Mouse (Mus musculus): ENCODE results near the gene Scnn1a.

Gene Scnn1a

GRCm38 (mm10) chr6:125308921-125309320, 11.5 kb upstream of the Scnn1a start:
- peak; percentile 49 for DNase-seq (ENCODE audit: extremely low spot score)

DNA sequence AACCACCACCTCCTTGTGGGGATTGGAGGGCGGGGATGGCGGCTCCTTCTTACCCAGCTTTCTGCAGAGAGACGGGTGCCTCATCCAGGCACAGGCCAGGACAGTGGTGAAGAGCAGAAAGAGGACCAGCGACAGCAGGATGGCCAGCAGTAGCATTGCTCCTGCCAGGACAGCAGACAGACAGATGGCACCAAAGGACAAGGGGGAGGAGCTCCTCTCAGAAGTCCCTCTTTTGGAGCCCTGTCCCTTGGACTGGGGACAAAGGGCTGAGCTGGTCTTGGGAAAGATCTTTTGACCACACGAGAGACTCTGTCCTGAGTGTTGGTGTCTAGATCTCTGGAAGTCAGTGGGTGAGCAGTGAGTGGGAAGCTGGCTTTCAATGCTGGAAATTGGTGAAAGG, 11.1 kb upstream of the Scnn1a start:
- no peak for DNase-seq (ENCODE audit: extremely low spot score)

DNA sequence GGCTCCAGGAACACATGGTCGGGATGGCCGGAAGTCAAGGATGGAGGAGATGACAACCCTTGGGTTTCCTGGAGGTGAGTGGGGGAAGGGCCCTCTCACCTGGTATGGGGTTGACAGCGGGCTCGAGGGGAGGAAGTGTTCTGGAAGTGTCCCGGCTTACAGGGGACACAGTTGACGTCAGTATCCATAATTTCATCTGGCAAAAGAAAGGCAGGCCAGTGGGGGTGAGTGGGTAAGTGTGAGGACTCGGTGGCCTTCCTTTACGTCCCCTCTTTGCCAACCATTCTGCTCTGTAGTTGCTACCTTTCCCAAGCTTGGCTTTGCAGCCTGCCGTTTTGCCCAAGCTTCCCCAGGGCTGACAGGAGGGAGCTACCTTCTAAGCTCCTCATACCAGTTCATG, 8.3 kb upstream of the Scnn1a start:
- DNase-seq (ENCODE audit: extremely low spot score) = no peak

DNA sequence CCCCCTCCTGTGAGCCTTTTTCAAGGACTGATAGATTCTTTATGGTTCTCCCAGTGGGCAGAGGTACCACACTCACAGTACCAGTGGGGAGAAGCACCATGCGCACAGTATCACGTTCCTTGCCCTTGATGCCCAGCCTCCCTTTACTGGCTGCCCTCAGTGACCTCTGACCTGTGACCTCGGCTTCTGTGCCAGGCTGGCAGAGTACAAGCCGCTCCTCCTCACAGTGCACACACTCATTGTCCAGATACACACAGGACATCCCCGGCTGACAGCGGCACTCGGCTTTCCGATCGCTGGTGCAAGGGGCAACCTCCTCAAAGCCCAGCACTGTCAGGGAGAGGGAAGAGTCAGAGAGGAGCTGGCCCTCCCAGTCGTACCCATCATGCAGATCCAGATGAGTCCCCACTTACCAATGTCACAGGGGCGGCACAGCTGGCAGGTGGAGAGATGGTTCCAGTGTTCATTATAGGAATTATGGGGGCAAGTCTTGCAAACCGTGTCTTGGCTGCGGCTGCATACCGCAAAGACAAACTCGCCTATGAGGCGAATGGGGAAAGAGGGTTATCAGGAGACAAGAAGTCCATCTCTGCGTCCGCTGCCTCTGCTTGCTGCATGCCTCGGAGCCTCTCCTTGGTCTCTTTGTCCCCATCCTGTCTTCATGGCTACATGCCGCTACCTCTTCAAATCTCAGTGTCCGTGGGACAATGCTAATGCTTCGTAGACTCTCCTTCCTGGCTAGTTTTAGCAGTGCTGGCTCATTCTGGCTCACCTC, 7.7 kb upstream of the Scnn1a start:
- DNase-seq (ENCODE audit: extremely low spot score) = peak; percentile 29

DNA sequence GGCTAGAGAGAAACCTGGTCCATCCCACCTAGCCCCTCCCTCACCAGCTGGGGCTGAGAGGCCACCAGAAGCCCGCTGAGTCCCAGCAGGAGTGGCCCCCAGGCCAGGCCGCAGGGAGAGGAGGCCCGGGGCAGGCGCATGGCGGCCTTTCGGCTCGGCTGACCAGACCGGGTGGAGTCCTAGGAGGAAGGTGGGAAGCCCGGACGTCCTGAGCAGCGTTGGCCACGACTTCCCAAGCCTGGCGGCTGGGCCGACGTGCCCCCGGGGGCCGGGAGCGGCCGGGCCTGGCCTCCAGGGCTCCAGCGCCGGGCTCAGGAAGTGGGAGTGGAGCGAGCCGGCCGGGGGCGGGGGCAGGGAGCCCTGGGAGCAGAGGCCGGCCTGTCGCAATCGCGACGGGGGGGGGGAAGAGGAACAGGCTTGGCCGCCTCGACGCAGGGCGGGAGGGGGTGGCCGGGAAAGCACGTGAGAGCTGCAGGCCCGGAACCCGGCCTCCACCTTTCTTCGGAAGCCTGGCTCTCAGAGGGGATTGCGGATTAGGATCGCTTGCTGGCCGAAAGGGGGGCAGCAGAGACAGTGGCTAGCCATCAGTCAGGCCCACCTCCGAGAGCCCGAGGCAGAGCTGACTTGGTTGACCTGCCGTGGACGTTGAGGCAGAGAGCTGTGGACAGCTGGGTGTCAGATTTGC, 6.8 kb upstream of the Scnn1a start, which contains the start of gene Ltbr:
TSS of gene Ltbr (minus strand) at position 340 of the 685 bp plus-strand sequence.
- peak; percentile 82 for DNase-seq (ENCODE audit: extremely low spot score)

DNA sequence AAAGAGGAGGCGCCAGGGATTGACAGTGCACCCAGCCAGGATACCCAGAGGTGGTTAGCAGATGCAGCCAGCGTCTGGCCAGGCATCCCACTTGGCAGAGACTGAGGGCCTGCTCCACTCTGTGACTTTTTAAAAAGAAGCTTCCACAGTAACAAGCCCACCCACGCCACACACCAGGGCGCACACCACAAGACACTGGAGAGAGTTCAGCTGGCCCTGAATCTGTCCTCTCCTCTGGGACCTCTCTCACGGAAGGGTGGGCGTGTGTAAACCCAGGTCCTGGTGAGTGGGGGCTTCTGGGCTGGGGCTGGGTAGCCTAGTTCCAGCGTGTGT, 6.3 kb upstream of the Scnn1a start:
- no peak for DNase-seq (ENCODE audit: extremely low spot score)

DNA sequence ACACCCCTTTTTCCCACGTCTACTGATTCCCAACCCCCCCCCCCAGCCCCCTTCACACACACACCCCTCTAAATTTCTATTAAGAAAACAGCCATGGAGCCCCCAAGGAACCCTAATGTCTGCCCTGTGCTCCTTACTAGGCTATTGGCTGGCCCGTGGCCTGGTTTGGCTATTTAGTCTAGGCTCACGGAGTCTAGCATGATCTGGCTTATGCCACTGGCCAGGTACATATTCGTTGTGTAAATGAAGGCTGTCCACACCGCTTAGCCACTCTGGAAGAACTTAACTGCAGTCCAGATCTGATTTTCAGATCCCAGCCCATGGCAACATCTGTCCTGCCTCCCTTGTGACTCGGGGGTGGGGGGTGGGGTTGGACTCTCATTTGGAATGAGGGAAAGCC, 5.7 kb upstream of the Scnn1a start:
- no peak for DNase-seq (ENCODE audit: extremely low spot score)

GRCm38 (mm10) chr6:125317077-125317476, 3.4 kb upstream of the Scnn1a start:
- no peak for DNase-seq (ENCODE audit: extremely low spot score)

GRCm38 (mm10) chr6:125318981-125319918, 1.2 kb upstream of the Scnn1a start:
- DNase-seq (ENCODE audit: extremely low spot score) = no peak

DNA sequence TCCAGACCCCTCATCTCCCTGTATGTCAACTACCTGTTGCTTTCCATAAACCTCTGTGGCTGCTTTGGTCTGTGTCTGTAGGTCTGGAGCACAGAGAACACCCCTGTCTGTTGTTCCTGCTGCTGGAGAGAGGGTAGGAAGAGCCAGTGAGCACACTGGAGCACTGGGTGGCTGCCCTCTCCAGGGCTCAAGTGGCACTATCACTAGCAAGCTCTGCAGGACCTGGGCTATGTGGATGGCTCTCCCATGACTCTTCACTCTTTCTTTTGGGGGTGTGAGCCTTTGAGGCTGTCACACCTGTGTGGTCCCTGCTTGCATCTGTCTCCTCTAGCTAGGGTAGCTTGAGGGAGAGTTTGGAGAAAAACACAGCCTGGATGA, 551 bp upstream of the Scnn1a start:
- no peak for DNase-seq (ENCODE audit: extremely low spot score)

- no peak for DNase-seq (ENCODE audit: extremely low spot score)
Observed at GRCm38 (mm10) chr6:125321114-125321855, 826 bp downstream of the Scnn1a start.

GRCm38 (mm10) chr6:125322794-125323193, 2.3 kb downstream of the Scnn1a start:
- DNase-seq (ENCODE audit: extremely low spot score) = no peak

- DNase-seq (ENCODE audit: extremely low spot score) = no peak
Observed at GRCm38 (mm10) chr6:125323547-125323946, 3.1 kb downstream of the Scnn1a start.

- DNase-seq (ENCODE audit: extremely low spot score) = no peak
Observed at GRCm38 (mm10) chr6:125325337-125325736, 4.9 kb downstream of the Scnn1a start.

DNA sequence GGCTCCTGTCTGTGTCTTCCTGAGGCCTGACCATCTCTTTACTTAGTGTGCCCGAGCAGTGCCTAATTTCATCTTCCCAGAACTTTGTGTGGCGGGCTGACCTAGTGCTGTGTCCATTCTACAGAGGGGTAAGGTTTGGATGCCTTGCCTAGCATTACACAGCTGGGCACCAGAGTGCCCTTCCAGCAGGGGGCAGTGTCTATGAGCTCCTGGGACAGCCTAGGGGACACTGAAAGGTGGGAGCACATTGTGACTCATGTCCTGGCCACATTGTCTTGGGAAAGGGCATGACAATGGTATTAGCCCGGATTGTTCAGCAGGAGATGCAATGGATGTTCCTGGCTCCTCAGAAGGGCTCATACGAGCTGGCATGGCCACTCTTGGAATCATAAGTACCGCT, 7.8 kb downstream of the Scnn1a start:
- no peak for DNase-seq (ENCODE audit: extremely low spot score)

GRCm38 (mm10) chr6:125330626-125331326, 10.3 kb downstream of the Scnn1a start:
- DNase-seq (ENCODE audit: extremely low spot score) = peak; percentile 84

- DNase-seq (ENCODE audit: extremely low spot score) = no peak
Observed at GRCm38 (mm10) chr6:125333112-125333899, 12.8 kb downstream of the Scnn1a start.

DNA sequence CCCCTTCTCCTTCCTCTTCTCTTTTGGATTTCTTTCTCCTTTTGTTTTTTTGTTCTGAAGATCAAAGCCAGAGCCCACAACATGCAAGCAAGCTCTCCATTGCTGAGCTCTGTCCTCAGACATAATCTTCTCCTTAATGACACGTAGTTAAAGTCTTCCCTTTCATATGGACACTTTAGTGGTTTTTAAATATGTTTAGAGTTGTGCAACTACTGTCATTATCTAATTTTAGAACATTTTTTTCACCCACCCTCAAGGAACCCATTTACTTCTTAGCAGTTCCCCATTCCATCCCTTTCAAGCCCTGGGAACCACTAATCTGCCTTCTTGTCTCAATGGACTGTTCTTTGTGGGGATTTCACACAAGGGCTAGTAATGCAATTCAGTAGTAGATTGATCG, 13.9 kb downstream of the Scnn1a start:
- no peak for DNase-seq (ENCODE audit: extremely low spot score)

DNA sequence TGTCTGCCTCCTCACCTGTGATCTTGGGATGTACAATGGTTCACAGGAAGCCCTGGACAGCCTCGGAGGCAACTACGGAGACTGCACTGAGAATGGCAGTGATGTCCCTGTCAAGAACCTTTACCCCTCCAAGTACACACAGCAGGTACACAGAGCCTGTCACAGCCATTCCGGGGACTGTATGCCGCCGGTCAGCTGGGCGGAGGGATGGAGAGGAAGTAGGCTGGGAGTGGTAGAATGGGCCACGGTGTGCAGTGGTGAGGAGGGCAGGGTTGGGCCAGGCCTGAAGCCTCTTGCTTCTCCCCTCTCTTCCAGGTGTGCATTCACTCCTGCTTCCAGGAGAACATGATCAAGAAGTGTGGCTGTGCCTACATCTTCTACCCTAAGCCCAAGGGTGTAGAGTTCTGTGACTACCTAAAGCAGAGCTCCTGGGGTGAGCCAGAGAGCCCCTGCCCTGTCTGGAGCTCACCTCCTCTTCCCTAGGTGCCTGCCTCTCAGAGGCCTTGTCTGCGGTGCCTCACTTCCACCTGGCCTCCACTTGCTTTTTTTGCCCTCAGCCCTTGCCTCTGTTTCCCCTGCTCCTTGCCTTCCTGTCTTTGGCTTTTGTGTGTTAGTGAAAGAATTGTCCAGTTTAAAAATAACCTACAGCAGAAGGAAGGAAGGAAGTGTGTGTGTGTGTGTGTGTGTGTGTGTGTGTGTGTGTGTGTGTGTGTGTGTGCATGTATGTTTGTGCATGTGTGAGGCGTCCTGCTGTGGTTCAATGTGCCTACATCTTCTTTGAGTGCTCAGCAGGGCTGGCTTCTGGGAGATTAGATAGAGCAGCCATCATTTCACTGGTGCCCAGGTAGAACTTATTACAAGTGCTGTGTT, 18.6 kb downstream of the Scnn1a start:
- DNase-seq (ENCODE audit: extremely low spot score) = no peak

Measured in embryo, embryonic 9.5 days (tissue).